28 mouse cellular contexts compared by ENCODE assay signal in the genomic region with DNA sequence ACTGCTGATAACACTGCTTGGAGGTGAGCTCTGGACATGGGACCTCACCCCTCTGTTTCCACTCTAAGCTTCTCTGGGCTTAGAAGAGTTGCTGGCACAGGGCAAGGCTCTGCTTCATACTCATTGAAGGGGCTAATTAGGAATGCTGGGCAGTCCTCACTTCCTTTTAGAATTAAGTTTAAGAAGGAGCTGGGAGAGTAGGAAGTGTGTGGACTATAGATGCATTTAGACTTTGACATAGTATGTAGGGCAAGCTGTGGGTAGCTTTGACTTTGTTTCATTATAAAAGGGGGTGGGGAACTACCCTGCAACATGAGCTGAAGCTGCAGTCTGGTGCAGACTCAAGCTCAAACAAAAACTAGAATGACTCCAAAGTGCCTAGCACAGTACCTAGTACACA.
DNase-seq lines count a peak whose midpoint lies in the region; ATAC-seq and TF ChIP-seq lines count a peak whose summit lies in the region.
"Had no signal": no experiment of that assay in that cellular context is flagged by ENCODE, and none has a peak within 500 bp of the region (broad histone marks: within the 10 kb centered on the region; RNA-seq: fewer than 3 reads in every experiment).

No protein-coding gene starts in this region.

- H3K9me3 ChIP-seq in embryonic facial prominence, embryonic 13.5 days = no peaks in the 10 kb centered on the region
- H3K9me3 ChIP-seq: embryonic facial prominence, embryonic 12.5 days; embryonic facial prominence, embryonic 15.5 days; forebrain, embryonic 10.5 days; forebrain, embryonic 12.5 days had no signal

- H3K4me1 ChIP-seq in embryonic facial prominence, embryonic 13.5 days = peaks cover 40% of the 10 kb centered on the region

- H3K9ac ChIP-seq in embryonic facial prominence, embryonic 13.5 days = no peak overlapping the region
- H3K9ac ChIP-seq: embryonic facial prominence, embryonic 12.5 days; embryonic facial prominence, embryonic 15.5 days; forebrain, embryonic 12.5 days had no signal

- DNase-seq in frontal cortex, adult 2 months (ENCODE audit: extremely low spot score in 1 of 2, low spot score in 1 of 2) = no peak
- peak; percentile 11 for DNase-seq in brain, embryonic 14.5 days (ENCODE audit: low read depth)
- no peak for DNase-seq in thymus, postnatal 0 days (ENCODE audit: low spot score)
- DNase-seq: adrenal gland, adult 8-10 months; adrenal gland, postnatal 14 days; adrenal gland, postnatal 36 days; B cell, adult 2 months; cerebellum, adult 11 months; cerebellum, adult 18-20 months; cerebellum, adult 8-10 months; cerebellum, adult 9-11 months; cerebellum, postnatal 14 days; cerebellum, postnatal 36 days; embryo, embryonic 11 days had no signal

- TF ChIP-seq CTCF in brain, embryonic 14.5 days (IDR thresholded peaks at IDR 0.05; ENCODE audit: borderline replicate concordance, extremely low read depth, insufficient read depth, insufficient read length) = no peak

- ATAC-seq in frontal cortex, adult (ENCODE audit: low TSS enrichment) = peak; percentile 67; the same call in 1 of the 2 replicates
- no peak for ATAC-seq in embryonic facial prominence, embryonic 13.5 days (ENCODE audit: insufficient number of reproducible peaks, insufficient read depth, low FRiP score, low TSS enrichment, low read depth)
- ATAC-seq: activated CD4-positive, CD25-positive, alpha-beta regulatory T cell, adult 4 months; CD4-positive, CD25-positive, alpha-beta regulatory T cell, adult 4 months; forebrain, embryonic 14.5 days; forebrain, embryonic 16.5 days; Patski had no signal

- no peaks in the 10 kb centered on the region; the same call in 1 of the 2 replicates for H3K27me3 ChIP-seq in embryonic facial prominence, embryonic 13.5 days
- H3K27me3 ChIP-seq: CH12.LX; embryonic facial prominence, embryonic 12.5 days; embryonic facial prominence, embryonic 15.5 days; forebrain, embryonic 12.5 days had no signal

- H3K36me3 ChIP-seq in embryonic facial prominence, embryonic 13.5 days = no peaks in the 10 kb centered on the region
- H3K36me3 ChIP-seq: embryonic facial prominence, embryonic 12.5 days; embryonic facial prominence, embryonic 15.5 days; forebrain, embryonic 10.5 days; forebrain, embryonic 12.5 days; G1E had no signal

- no peak overlapping the region for H3K4me3 ChIP-seq in embryonic facial prominence, embryonic 13.5 days
- H3K4me3 ChIP-seq: embryonic facial prominence, embryonic 12.5 days; embryonic facial prominence, embryonic 15.5 days; erythroblast, embryonic 14.5 days; forebrain, embryonic 10.5 days; forebrain, embryonic 12.5 days had no signal

- no peak overlapping the region for H3K4me2 ChIP-seq in embryonic facial prominence, embryonic 13.5 days
- H3K4me2 ChIP-seq: embryonic facial prominence, embryonic 12.5 days; embryonic facial prominence, embryonic 15.5 days; forebrain, embryonic 12.5 days had no signal

- H3K27ac ChIP-seq in embryonic facial prominence, embryonic 13.5 days = 0 out of 2 replicates have a peak overlapping the region, but pooled peaks have one; percentile 4
- H3K27ac ChIP-seq: embryonic facial prominence, embryonic 12.5 days; embryonic facial prominence, embryonic 15.5 days; forebrain, embryonic 10.5 days; forebrain, embryonic 12.5 days had no signal

- TF ChIP-seq POLR2A in brain, embryonic 14.5 days (IDR thresholded peaks at IDR 0.05; ENCODE audit: borderline replicate concordance, extremely low read depth, insufficient read depth, insufficient read length, poor library complexity, severe bottlenecking) = no peak
